Mouse (Mus musculus) kidney, postnatal 0 days (tissue): ENCODE measurements around the gene Slc8a3. TPM values are rescaled to one million over a fixed set of nuclear protein-coding genes. Genes with fewer than 3 reads are reported as not detected.

Source experiments
- ATAC-seq: fragments of 200-750 bp; cut with Nextera tagmentation; replicated peaks from 2 replicates; pipeline ENCODE4 v1.8.0; 2017; ENCODE audit warnings: low read depth, moderate number of reproducible peaks, moderate TSS enrichment, moderate library complexity; ENCODE audit not compliant: low FRiP score
- DNase-seq: peaks from one replicate; pipeline ENCODE4 v3.0.0-alpha.2; 2016; ENCODE audit warnings: low spot score
- H3K27ac ChIP-seq: fragments of 300-500 bp; sonication (generic); 2 replicates; pipeline ENCODE4 v1.5.1; 2014; ENCODE audit warnings: mild to moderate bottlenecking
- H3K27me3 ChIP-seq: fragments of 300-500 bp; sonication (generic); 2 replicates; pipeline ENCODE4 v1.6.1; 2014; ENCODE audit warnings: low read length, mixed read lengths; ENCODE audit not compliant: insufficient read depth
- H3K36me3 ChIP-seq: fragments of 300-500 bp; sonication (generic); 2 replicates; pipeline ENCODE4 v1.6.1; 2014; ENCODE audit warnings: low read length, mixed read lengths; ENCODE audit not compliant: insufficient read depth
- H3K4me1 ChIP-seq: fragments of 300-500 bp; sonication (generic); replicated peaks from 2 replicates; pipeline ENCODE4 v1.6.1; 2014; ENCODE audit warnings: antibody characterized with exemption, low read length, mixed read lengths; ENCODE audit not compliant: insufficient read depth
- H3K4me2 ChIP-seq: fragments of 300-500 bp; sonication (generic); 2 replicates; pipeline ENCODE4 v1.6.1; 2014; ENCODE audit warnings: mild to moderate bottlenecking, low read length, moderate library complexity, mixed read lengths
- H3K4me3 ChIP-seq: fragments of 300-500 bp; sonication (generic); replicated peaks from 2 replicates; pipeline ENCODE4 v1.5.1; 2014; ENCODE audit warnings: low read depth, low read length
- H3K9ac ChIP-seq: fragments of 300-500 bp; sonication (generic); 2 replicates; pipeline ENCODE4 v1.6.1; 2014; ENCODE audit warnings: low read depth, low read length
- H3K9me3 ChIP-seq: fragments of 300-500 bp; sonication (generic); replicated peaks from 2 replicates; pipeline ENCODE4 v1.6.1; 2016; ENCODE audit warnings: low read length, inconsistent platforms, mixed read lengths
- CTCF ChIP-seq: IDR thresholded peaks from 2 replicates; pipeline ENCODE4 v1.5.1; 2016; ENCODE audit warnings: antibody characterized with exemption, low read depth, mild to moderate bottlenecking, moderate library complexity
- WGBS: fragments of 180-500 bp; shearing (Covaris S2); extraction: QIAGEN DNeasy Blood & Tissue Kit; methylation state at CpG from one replicate; pipeline ENCODE4 v1.1.7; 2014; 5-methylcytosine and 5-hydroxymethylcytosine counted together
- polyA plus RNA-seq: library from polyadenylated mRNA; unstranded; fragments of >200 nt; fragmentation: Nextera tagmentation; extraction: Ambion mirVana; gene quantifications from 2 replicates; pipeline ENCODE4 v1.2.1, GENCODE M21; 2015

Slc8a3 gene
- polyA plus RNA-seq, 1 experiment from 2014 or later, result 0.05 TPM

DNA sequence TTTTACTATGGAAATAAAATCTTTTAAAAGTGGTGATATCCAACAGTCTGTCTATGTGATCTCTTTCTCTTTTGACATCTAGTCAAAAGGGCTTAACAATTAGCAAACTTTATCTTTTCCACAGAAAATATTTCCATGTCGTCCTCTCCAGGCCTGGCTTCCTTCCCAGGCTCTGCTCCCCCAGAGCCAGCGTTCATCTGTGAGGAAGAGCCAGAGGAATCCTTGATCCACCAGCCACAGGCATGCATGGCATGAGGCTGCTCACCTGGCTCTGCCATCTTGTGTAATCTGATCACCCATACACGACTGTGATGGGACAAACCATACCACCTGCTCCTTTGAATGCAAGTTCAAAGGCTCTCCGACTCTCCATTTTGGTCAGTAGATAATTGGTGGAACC lies 58.4 kb downstream of the Slc8a3 start:
- H3K9ac ChIP-seq, result no peak overlapping the region
- H3K4me2 ChIP-seq, result no peak overlapping the region
- no peak overlapping the region for H3K27ac ChIP-seq
- H3K9me3 ChIP-seq, result no peaks in the 10 kb centered on the region
- no peak overlapping the region for H3K4me3 ChIP-seq
- no peak for DNase-seq
- no peaks in the 10 kb centered on the region for H3K27me3 ChIP-seq
- H3K4me1 ChIP-seq, result no peaks in the 10 kb centered on the region
- TF ChIP-seq CTCF, result no peak
- H3K36me3 ChIP-seq, result no peaks in the 10 kb centered on the region
- WGBS, result 59% methylated on average over 4 of the region's 4 CpGs
- no peak for ATAC-seq

DNA sequence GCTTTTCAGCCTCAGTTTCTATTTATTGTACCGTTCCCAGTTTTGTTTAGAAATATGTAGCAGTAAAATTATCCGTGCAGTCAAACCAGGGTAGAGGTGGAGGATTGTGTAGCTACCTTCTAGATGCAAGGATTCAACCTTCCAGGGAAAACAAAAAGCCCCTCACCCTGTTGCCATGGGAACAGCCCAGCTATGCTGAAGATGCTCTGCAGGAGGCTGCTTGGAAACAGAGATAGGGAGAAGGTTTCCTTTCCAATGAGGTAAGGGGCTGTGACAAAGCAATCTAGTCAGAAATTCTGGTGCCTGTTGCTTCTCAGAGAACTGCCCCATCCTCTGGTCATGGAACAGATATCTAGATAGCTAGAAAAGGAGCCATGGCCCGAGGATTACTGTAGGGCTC lies 59.6 kb downstream of the Slc8a3 start:
- no peak for ATAC-seq
- Histone ChIP-seq H3K4me2 (no peak overlapping the region), H3K36me3 (no peaks in the 10 kb centered on the region), H3K9me3 (no peaks in the 10 kb centered on the region), H3K4me1 (no peaks in the 10 kb centered on the region), H3K27me3 (no peaks in the 10 kb centered on the region), H3K9ac (no peak overlapping the region), H3K27ac (no peak overlapping the region), H3K4me3 (no peak overlapping the region)
- 46% methylated on average over 3 of the region's 3 CpGs for WGBS
- no peak for TF ChIP-seq CTCF
- no peak for DNase-seq

DNA sequence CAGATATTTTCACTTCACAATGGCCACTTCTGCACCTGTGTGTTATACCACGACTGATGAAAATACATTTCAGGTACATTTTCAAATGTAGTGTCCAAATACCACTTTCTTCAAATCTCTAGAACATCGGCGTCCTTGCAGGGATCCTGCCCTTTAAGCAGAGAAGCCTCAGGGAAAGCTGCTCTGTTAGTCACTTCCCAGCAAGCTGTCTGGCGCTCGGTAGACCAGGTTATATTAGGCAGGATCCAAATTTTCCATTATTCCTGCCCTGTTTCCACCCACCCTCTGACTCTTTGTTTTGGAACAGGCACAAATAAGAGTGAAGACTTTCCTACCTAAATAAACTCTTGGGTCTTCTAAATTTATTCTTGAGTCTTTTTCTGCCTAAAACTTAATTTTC lies 63.7 kb downstream of the Slc8a3 start:
- Histone ChIP-seq H3K9me3 (no peaks in the 10 kb centered on the region), H3K27ac (no peak overlapping the region), H3K4me2 (no peak overlapping the region), H3K4me3 (no peak overlapping the region), H3K9ac (no peak overlapping the region), H3K36me3 (no peaks in the 10 kb centered on the region), H3K27me3 (no peaks in the 10 kb centered on the region), H3K4me1 (no peaks in the 10 kb centered on the region)
- TF ChIP-seq CTCF, result no peak
- no peak for DNase-seq
- ATAC-seq, result no peak
- 83% methylated on average over 5 of the region's 5 CpGs for WGBS

DNA sequence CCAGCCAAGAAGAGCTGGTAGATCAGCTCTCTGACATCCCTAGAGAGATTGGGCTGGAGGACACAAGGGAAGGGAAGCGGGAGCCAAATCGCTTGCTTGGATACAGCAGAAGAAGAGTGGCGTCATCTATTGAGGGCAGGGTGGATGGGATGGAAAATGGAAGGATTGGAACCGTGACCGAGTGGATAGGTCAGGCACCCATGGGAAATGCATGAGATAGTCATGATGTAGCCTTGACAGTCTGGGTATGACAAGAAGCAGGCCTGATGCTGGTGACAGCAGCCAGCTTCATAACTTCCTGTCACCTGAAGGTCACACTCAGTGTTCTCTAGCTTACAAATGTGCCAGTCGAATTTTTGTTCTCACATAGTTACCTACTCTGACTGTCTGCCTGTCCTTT lies 70.2 kb downstream of the Slc8a3 start:
- no peak overlapping the region for H3K4me3 ChIP-seq
- no peaks in the 10 kb centered on the region for H3K9me3 ChIP-seq
- WGBS, result 92% methylated on average over 6 of the region's 6 CpGs
- H3K27ac ChIP-seq, result no peak overlapping the region
- ATAC-seq (no peak), DNase-seq (no peak)
- no peak overlapping the region for H3K9ac ChIP-seq
- TF ChIP-seq CTCF, result no peak
- no peak overlapping the region for H3K4me2 ChIP-seq
- H3K36me3 ChIP-seq, result no peaks in the 10 kb centered on the region
- H3K27me3 ChIP-seq, result no peaks in the 10 kb centered on the region
- no peaks in the 10 kb centered on the region for H3K4me1 ChIP-seq

DNA sequence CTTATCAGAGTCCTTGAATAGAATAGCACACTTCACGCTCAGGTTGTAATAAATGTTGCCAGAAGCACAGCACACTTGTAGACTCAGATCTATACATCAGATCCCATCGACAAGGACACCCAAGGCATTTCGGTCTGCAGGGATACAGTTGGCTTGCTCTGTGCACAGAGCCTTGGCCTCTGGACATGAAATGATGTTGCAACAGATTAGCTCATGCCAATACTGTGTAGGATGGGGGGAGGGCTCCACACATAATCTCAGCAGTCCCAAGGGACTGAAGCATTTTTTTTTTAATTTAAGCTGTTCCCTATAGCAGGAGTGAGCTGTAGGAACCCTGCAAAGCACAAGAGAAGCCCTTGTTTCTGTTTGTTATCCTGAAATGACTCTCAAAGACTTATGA lies 74.8 kb downstream of the Slc8a3 start:
- H3K9ac ChIP-seq, result no peak overlapping the region
- TF ChIP-seq CTCF, result no peak
- no peak overlapping the region for H3K4me3 ChIP-seq
- no peak overlapping the region for H3K27ac ChIP-seq
- no peak overlapping the region for H3K4me2 ChIP-seq
- H3K36me3 ChIP-seq, result no peaks in the 10 kb centered on the region
- no peaks in the 10 kb centered on the region for H3K4me1 ChIP-seq
- 87% methylated on average over 3 of the region's 3 CpGs for WGBS
- no peak for DNase-seq
- H3K27me3 ChIP-seq, result no peaks in the 10 kb centered on the region
- no peak for ATAC-seq
- H3K9me3 ChIP-seq, result no peaks in the 10 kb centered on the region

DNA sequence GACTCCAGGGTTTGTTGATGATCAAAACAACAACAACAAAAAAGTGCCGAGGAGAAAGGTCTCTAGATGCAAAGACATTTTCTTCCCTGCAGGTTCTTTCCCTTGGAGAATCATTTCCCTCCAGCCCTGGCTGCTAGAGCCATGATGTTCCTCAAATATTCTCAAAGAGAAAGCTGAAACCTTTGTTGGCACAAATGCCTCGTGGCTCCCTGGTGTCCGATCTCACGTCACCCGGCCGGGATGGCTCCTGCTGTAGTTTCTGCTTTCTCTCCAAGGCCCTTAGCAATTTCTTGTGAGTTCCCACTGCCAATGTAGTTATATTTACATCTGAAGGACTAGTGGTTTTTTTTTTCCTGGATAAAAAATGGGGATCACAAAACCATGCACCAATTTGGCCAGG lies 87.6 kb downstream of the Slc8a3 start:
- 61% methylated on average over 6 of the region's 6 CpGs for WGBS
- Histone ChIP-seq H3K4me3 (no peak overlapping the region), H3K9me3 (no peaks in the 10 kb centered on the region), H3K27me3 (no peaks in the 10 kb centered on the region), H3K4me1 (no peaks in the 10 kb centered on the region), H3K27ac (no peak overlapping the region), H3K9ac (no peak overlapping the region), H3K36me3 (no peaks in the 10 kb centered on the region), H3K4me2 (no peak overlapping the region)
- ATAC-seq (no peak), DNase-seq (no peak)
- no peak for TF ChIP-seq CTCF

DNA sequence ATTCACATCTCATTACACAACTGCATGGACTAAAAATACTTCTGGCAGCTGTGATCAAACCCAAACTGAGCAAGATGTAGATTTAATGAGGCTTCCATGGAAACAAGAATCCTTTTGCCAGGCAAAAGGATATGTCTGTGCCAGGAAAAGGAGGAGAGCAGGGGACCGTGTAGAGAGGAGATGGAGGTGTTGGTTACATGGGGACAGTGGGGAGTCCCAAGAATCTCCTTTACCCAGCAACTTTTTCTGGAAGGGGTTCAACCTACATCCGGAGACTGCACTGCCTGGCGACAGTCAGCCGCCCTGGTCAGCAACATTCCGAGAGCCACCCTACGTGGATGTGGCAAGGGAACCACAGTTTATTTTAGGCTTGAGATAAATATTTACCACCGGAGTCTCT lies 88.0 kb downstream of the Slc8a3 start:
- Histone ChIP-seq H3K27ac (no peak overlapping the region), H3K9ac (no peak overlapping the region), H3K36me3 (no peaks in the 10 kb centered on the region), H3K4me1 (no peaks in the 10 kb centered on the region), H3K9me3 (no peaks in the 10 kb centered on the region), H3K4me3 (no peak overlapping the region), H3K27me3 (no peaks in the 10 kb centered on the region), H3K4me2 (no peak overlapping the region)
- TF ChIP-seq CTCF, result no peak
- DNase-seq (no peak), ATAC-seq (no peak)
- WGBS, result 76% methylated on average over 7 of the region's 7 CpGs
